Comparison of ENCODE assay signal across 19 mouse cellular contexts in the genomic region with DNA sequence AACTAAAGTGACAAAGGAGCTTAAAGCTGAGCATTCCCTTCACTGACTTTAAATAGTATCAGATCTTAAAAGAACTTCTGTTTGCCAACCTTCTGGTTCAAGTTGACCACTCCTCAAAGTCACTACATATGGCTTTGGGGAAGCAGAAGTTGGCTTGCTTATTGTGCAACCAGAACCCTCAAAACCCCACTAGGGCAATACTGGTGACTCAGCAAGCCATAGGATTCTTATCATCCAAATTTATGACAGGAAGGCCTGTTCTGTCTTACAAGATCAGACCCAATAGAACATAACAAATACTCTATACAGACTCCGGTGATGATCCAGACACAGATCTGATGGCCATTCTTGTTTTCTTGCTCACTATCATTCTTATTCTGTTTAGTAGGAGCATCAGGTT. TPM values are rescaled to one million over a fixed set of nuclear protein-coding genes. Genes with fewer than 3 reads are reported as not detected.
A peak's percentile ranks its signal among the peaks of the same experiment; 100 is the strongest.
DNase-seq lines count a peak whose midpoint lies in the region; ATAC-seq and TF ChIP-seq lines count a peak whose summit lies in the region.
"Had no signal": no experiment of that assay in that cellular context is flagged by ENCODE, and none has a peak within 500 bp of the region (broad histone marks: within the 10 kb centered on the region; RNA-seq: fewer than 3 reads in every experiment).

No protein-coding gene starts in this region.

- TF ChIP-seq CTCF in liver, embryonic 14.5 days (IDR thresholded peaks at IDR 0.05; ENCODE audit: low read depth) = no peak
- TF ChIP-seq CTCF in G1E (IDR thresholded peaks at IDR 0.05; ENCODE audit: low read depth, low read length) = no peak

- ATAC-seq in liver, embryonic 14.5 days (ENCODE audit: insufficient read depth) = no peak
- ATAC-seq in G1E (ENCODE audit: extremely low read depth, insufficient number of reproducible peaks, low FRiP score, poor library complexity, severe bottlenecking) = peak; percentile 50; the same call in 1 of the 2 replicates
- ATAC-seq: forebrain, embryonic 16.5 days; hindbrain, postnatal 0 days; midbrain, embryonic 16.5 days had no signal

- H3K9ac ChIP-seq in liver, embryonic 14.5 days (replicated peaks) = no peak overlapping the region
- H3K9ac ChIP-seq: limb, embryonic 12.5 days; neural tube, embryonic 13.5 days had no signal

- H3K4me3 ChIP-seq in liver, embryonic 14.5 days (ENCODE audit: insufficient read depth in 1 of 2, low read depth in 2 of 2, low read length in 2 of 2) = no peak overlapping the region
- H3K4me3 ChIP-seq in G1E (ENCODE audit: low read depth, low read length) = no peak overlapping the region
- H3K4me3 ChIP-seq in megakaryocyte, embryonic 14.5 days (replicated peaks) = peak overlapping the region; percentile 82
- H3K4me3 ChIP-seq: erythroblast, embryonic 14.5 days; heart, embryonic 10.5 days; limb, embryonic 12.5 days; neural tube, embryonic 13.5 days had no signal

- DNase-seq in liver, embryonic 14.5 days (ENCODE audit: low read depth in 3 of 3, low spot score in 3 of 3) = peak in 2 of 3 experiments; percentile 9 to 19
- DNase-seq in liver = no peak
- DNase-seq in G1E (ENCODE audit: low spot score) = no peak
- DNase-seq in brain, adult 2 months (ENCODE audit: low read depth, low spot score) = peak; percentile 24
- no peak for DNase-seq in cerebellum, postnatal 25 days
- no peak for DNase-seq in kidney, adult 18-20 months
- DNase-seq in frontal cortex, postnatal 25 days (ENCODE audit: low spot score in 2 of 2) = no peak
- DNase-seq: cerebellum, adult 2 months; heart, postnatal 14 days; retina, postnatal 1 day; thymus, postnatal 25 days had no signal

- H3K4me2 ChIP-seq in liver, embryonic 14.5 days (ENCODE audit: low read depth) = no peak overlapping the region
- H3K4me2 ChIP-seq: limb, embryonic 12.5 days; neural tube, embryonic 13.5 days had no signal

- no peaks in the 10 kb centered on the region for H3K27me3 ChIP-seq in liver, embryonic 14.5 days (ENCODE audit: control insufficient read depth, insufficient read depth, low read length)
- no peaks in the 10 kb centered on the region for H3K27me3 ChIP-seq in G1E (ENCODE audit: insufficient read depth, low read length)
- H3K27me3 ChIP-seq in megakaryocyte, embryonic 14.5 days (replicated peaks) = no peaks in the 10 kb centered on the region
- H3K27me3 ChIP-seq: limb, embryonic 12.5 days; neural tube, embryonic 13.5 days had no signal

- H3K9me3 ChIP-seq in liver, embryonic 14.5 days (ENCODE audit: control insufficient read depth, low read length) = no peaks in the 10 kb centered on the region
- H3K9me3 ChIP-seq in G1E (replicated peaks) = no peaks in the 10 kb centered on the region
- H3K9me3 ChIP-seq in megakaryocyte, embryonic 14.5 days = 0 out of 2 replicates have a peak, but pooled peaks cover 4% of the 10 kb centered on the region
- H3K9me3 ChIP-seq: heart, embryonic 10.5 days; neural tube, embryonic 13.5 days had no signal

- 3% methylated on average over 1 of the region's 1 CpGs for WGBS in liver, embryonic 14.5 days (ENCODE audit: insufficient replicate concordance)

- H3K4me1 ChIP-seq in liver, embryonic 14.5 days (replicated peaks; ENCODE audit: control insufficient read depth in 2 of 2, insufficient read depth in 2 of 2, low read length in 1 of 2) = peaks cover 0 to 5% of the 10 kb centered on the region in 2 experiments; a peak in 1 of 4 replicates
- peaks cover 52% of the 10 kb centered on the region for H3K4me1 ChIP-seq in G1E (ENCODE audit: insufficient read depth, low read depth, low read length)
- H3K4me1 ChIP-seq in megakaryocyte, embryonic 14.5 days = peaks cover 100% of the 10 kb centered on the region
- H3K4me1 ChIP-seq: heart, embryonic 10.5 days; limb, embryonic 12.5 days; neural tube, embryonic 13.5 days had no signal

- no peak overlapping the region for H3K27ac ChIP-seq in liver, embryonic 14.5 days
- H3K27ac ChIP-seq: heart, embryonic 10.5 days; hindbrain, postnatal 0 days; limb, embryonic 12.5 days; neural tube, embryonic 13.5 days had no signal

- no peaks in the 10 kb centered on the region for H3K36me3 ChIP-seq in liver, embryonic 14.5 days (replicated peaks; ENCODE audit: control insufficient read depth, insufficient read depth, low read depth)
- no peaks in the 10 kb centered on the region for H3K36me3 ChIP-seq in G1E (replicated peaks)
- H3K36me3 ChIP-seq in megakaryocyte, embryonic 14.5 days (replicated peaks; ENCODE audit: low read length) = peaks cover 96% of the 10 kb centered on the region
- H3K36me3 ChIP-seq: limb, embryonic 12.5 days; neural tube, embryonic 13.5 days had no signal

- TF ChIP-seq EP300 in liver, embryonic 14.5 days (IDR thresholded peaks at IDR 0.05; ENCODE audit: low read depth) = no peak

RNA-seq across cellular contexts. Expression of a gene that starts 9.4 kb away (rescaled TPM):
- polyA plus RNA-seq in liver, embryonic 14.5 days (2012; rRNA removed) = 3.9 and 5.0 TPM in 2 replicates
- 7.7 and 8.2 TPM in 2 replicates for polyA plus RNA-seq in liver, embryonic 14.5 days (2014; fragmentation: Nextera tagmentation; extraction: Ambion mirVana)
- total RNA-seq in G1E (2014; fragmentation: Nextera tagmentation) (0.83 TPM in 1 of 2 replicates, not detected in the other), G1E (2017) (4.9 and 5.4 TPM in 2 replicates)
- 0.13 and 0.20 TPM in 2 replicates for polyA plus RNA-seq in G1E (2012)
- 1.6 and 16.0 TPM in 2 replicates for polyA plus RNA-seq in megakaryocyte, embryonic 14.5 days (2012; ENCODE audit: insufficient read depth, low replicate concordance)
- polyA plus RNA-seq: erythroblast, embryonic 14.5 days had no signal

Comparison
In these comparisons a context has a peak if more than half of its experiments do, and no peak if none do; other contexts are left out.
1. DNase-seq: peak in liver, embryonic 14.5 days (2 of 3) and brain, adult 2 months (single experiment); none in liver (single experiment), G1E (single experiment), cerebellum, postnatal 25 days (0 of 2), kidney, adult 18-20 months (single experiment) and frontal cortex, postnatal 25 days (0 of 2).